Mouse (Mus musculus): Measurements from ENCODE around the gene Ano6. TPM values are rescaled to one million over a fixed set of nuclear protein-coding genes. Genes with fewer than 3 reads are reported as not detected.

Gene Ano6
- polyA plus RNA-seq, 1 experiment = 22.8 TPM

GRCm38 (mm10) chr15:95892929-95893328 lies 102.3 kb downstream of the Ano6 start:
- 55% methylated on average over 10 of the region's 10 CpGs for WGBS
- Histone ChIP-seq H3K27ac (ENCODE audit: insufficient read depth, low read length) (no peak overlapping the region), H3K4me1 (ENCODE audit: control insufficient read depth, insufficient read depth, insufficient read length) (no peaks in the 10 kb centered on the region), H3K27me3 (ENCODE audit: control insufficient read depth, insufficient read depth, low read length) (no peaks in the 10 kb centered on the region), H3K36me3 (ENCODE audit: control insufficient read depth, insufficient read depth, low read length) (peaks cover 1% of the 10 kb centered on the region), H3K4me3 (ENCODE audit: extremely low read depth, insufficient read depth, insufficient read length) (no peak overlapping the region)
- TF ChIP-seq CTCF (IDR thresholded peaks at IDR 0.05; ENCODE audit: extremely low read depth, insufficient read depth, insufficient read length, insufficient replicate concordance) = no peak
- TF ChIP-seq POLR2A (IDR thresholded peaks at IDR 0.05; ENCODE audit: low read depth, low read length) = no peak
- no peak for DNase-seq (ENCODE audit: low read depth in 1 of 2, low spot score in 2 of 2)

- Histone ChIP-seq H3K4me3 (ENCODE audit: extremely low read depth, insufficient read depth, insufficient read length) (no peak overlapping the region), H3K27me3 (ENCODE audit: control insufficient read depth, insufficient read depth, low read length) (no peaks in the 10 kb centered on the region), H3K36me3 (ENCODE audit: control insufficient read depth, insufficient read depth, low read length) (peaks cover 1% of the 10 kb centered on the region), H3K27ac (ENCODE audit: insufficient read depth, low read length) (no peak overlapping the region), H3K4me1 (ENCODE audit: control insufficient read depth, insufficient read depth, insufficient read length) (no peaks in the 10 kb centered on the region)
- TF ChIP-seq POLR2A (IDR thresholded peaks at IDR 0.05; ENCODE audit: low read depth, low read length) (no peak), CTCF (IDR thresholded peaks at IDR 0.05; ENCODE audit: extremely low read depth, insufficient read depth, insufficient read length, insufficient replicate concordance) (no peak)
- DNase-seq (ENCODE audit: low read depth in 1 of 2, low spot score in 2 of 2) = no peak
- WGBS = 91% methylated on average over 7 of the region's 7 CpGs
Measured at GRCm38 (mm10) chr15:95895699-95896098, 105.1 kb downstream of the Ano6 start.

GRCm38 (mm10) chr15:95897653-95898052 lies 107.0 kb downstream of the Ano6 start:
- DNase-seq (ENCODE audit: low read depth in 1 of 2, low spot score in 2 of 2) = no peak
- no peak for TF ChIP-seq POLR2A (IDR thresholded peaks at IDR 0.05; ENCODE audit: low read depth, low read length)
- no peak for TF ChIP-seq CTCF (IDR thresholded peaks at IDR 0.05; ENCODE audit: extremely low read depth, insufficient read depth, insufficient read length, insufficient replicate concordance)
- peaks cover 1% of the 10 kb centered on the region for H3K36me3 ChIP-seq (ENCODE audit: control insufficient read depth, insufficient read depth, low read length)
- H3K4me3 ChIP-seq (ENCODE audit: extremely low read depth, insufficient read depth, insufficient read length) = no peak overlapping the region
- 93% methylated on average over 12 of the region's 12 CpGs for WGBS
- H3K27ac ChIP-seq (ENCODE audit: insufficient read depth, low read length) = no peak overlapping the region
- no peaks in the 10 kb centered on the region for H3K4me1 ChIP-seq (ENCODE audit: control insufficient read depth, insufficient read depth, insufficient read length)
- H3K27me3 ChIP-seq (ENCODE audit: control insufficient read depth, insufficient read depth, low read length) = no peaks in the 10 kb centered on the region

- no peaks in the 10 kb centered on the region for H3K4me1 ChIP-seq (ENCODE audit: control insufficient read depth, insufficient read depth, insufficient read length)
- peaks cover 1% of the 10 kb centered on the region for H3K36me3 ChIP-seq (ENCODE audit: control insufficient read depth, insufficient read depth, low read length)
- H3K27ac ChIP-seq (ENCODE audit: insufficient read depth, low read length) = no peak overlapping the region
- no peak overlapping the region for H3K4me3 ChIP-seq (ENCODE audit: extremely low read depth, insufficient read depth, insufficient read length)
- H3K27me3 ChIP-seq (ENCODE audit: control insufficient read depth, insufficient read depth, low read length) = no peaks in the 10 kb centered on the region
- TF ChIP-seq POLR2A (IDR thresholded peaks at IDR 0.05; ENCODE audit: low read depth, low read length) = no peak
- TF ChIP-seq CTCF (IDR thresholded peaks at IDR 0.05; ENCODE audit: extremely low read depth, insufficient read depth, insufficient read length, insufficient replicate concordance) = no peak
- WGBS = 95% methylated on average over 6 of the region's 6 CpGs
- DNase-seq (ENCODE audit: low read depth in 1 of 2, low spot score in 2 of 2) = no peak
Measured at GRCm38 (mm10) chr15:95898438-95898837, 107.8 kb downstream of the Ano6 start.

- Histone ChIP-seq H3K27ac (ENCODE audit: insufficient read depth, low read length) (no peak overlapping the region), H3K4me3 (ENCODE audit: extremely low read depth, insufficient read depth, insufficient read length) (no peak overlapping the region), H3K27me3 (ENCODE audit: control insufficient read depth, insufficient read depth, low read length) (no peaks in the 10 kb centered on the region), H3K36me3 (ENCODE audit: control insufficient read depth, insufficient read depth, low read length) (no peaks in the 10 kb centered on the region), H3K4me1 (ENCODE audit: control insufficient read depth, insufficient read depth, insufficient read length) (peaks cover 16% of the 10 kb centered on the region)
- DNase-seq (ENCODE audit: low read depth in 1 of 2, low spot score in 2 of 2) = no peak
- WGBS = 87% methylated on average over 5 of the region's 5 CpGs
- TF ChIP-seq CTCF (IDR thresholded peaks at IDR 0.05; ENCODE audit: extremely low read depth, insufficient read depth, insufficient read length, insufficient replicate concordance) (no peak), POLR2A (IDR thresholded peaks at IDR 0.05; ENCODE audit: low read depth, low read length) (no peak)
Measured at GRCm38 (mm10) chr15:95902396-95902795, 111.8 kb downstream of the Ano6 start.

- WGBS = 58% methylated on average over 14 of the region's 14 CpGs
- Histone ChIP-seq H3K4me1 (ENCODE audit: control insufficient read depth, insufficient read depth, insufficient read length) (peaks cover 22% of the 10 kb centered on the region), H3K27ac (ENCODE audit: insufficient read depth, low read length) (no peak overlapping the region), H3K27me3 (ENCODE audit: control insufficient read depth, insufficient read depth, low read length) (no peaks in the 10 kb centered on the region), H3K36me3 (ENCODE audit: control insufficient read depth, insufficient read depth, low read length) (no peaks in the 10 kb centered on the region), H3K4me3 (ENCODE audit: extremely low read depth, insufficient read depth, insufficient read length) (no peak overlapping the region)
- TF ChIP-seq POLR2A (IDR thresholded peaks at IDR 0.05; ENCODE audit: low read depth, low read length) = no peak
- TF ChIP-seq CTCF (IDR thresholded peaks at IDR 0.05; ENCODE audit: extremely low read depth, insufficient read depth, insufficient read length, insufficient replicate concordance) = no peak
- no peak for DNase-seq (ENCODE audit: low read depth in 1 of 2, low spot score in 2 of 2)
Measured at GRCm38 (mm10) chr15:95904247-95904646, 113.6 kb downstream of the Ano6 start.

GRCm38 (mm10) chr15:95906017-95906749 lies 115.5 kb downstream of the Ano6 start:
- DNase-seq (ENCODE audit: low read depth in 1 of 2, low spot score in 2 of 2) = peak; percentile 60 to 75
- H3K27ac ChIP-seq (ENCODE audit: insufficient read depth, low read length) = peak overlapping the region; percentile 91
- H3K4me3 ChIP-seq (ENCODE audit: extremely low read depth, insufficient read depth, insufficient read length) = no peak overlapping the region
- 21% methylated on average over 7 of the region's 7 CpGs for WGBS
- peaks cover 22% of the 10 kb centered on the region for H3K4me1 ChIP-seq (ENCODE audit: control insufficient read depth, insufficient read depth, insufficient read length)
- TF ChIP-seq POLR2A (IDR thresholded peaks at IDR 0.05; ENCODE audit: low read depth, low read length) (no peak), CTCF (IDR thresholded peaks at IDR 0.05; ENCODE audit: extremely low read depth, insufficient read depth, insufficient read length, insufficient replicate concordance) (no peak)
- no peaks in the 10 kb centered on the region for H3K36me3 ChIP-seq (ENCODE audit: control insufficient read depth, insufficient read depth, low read length)
- no peaks in the 10 kb centered on the region for H3K27me3 ChIP-seq (ENCODE audit: control insufficient read depth, insufficient read depth, low read length)

Data from spleen, adult 2 months (tissue).